Mouse (Mus musculus) neural tube, embryonic 11.5 days (tissue): ENCODE data around the gene Ubtd1. TPM values are rescaled to one million over a fixed set of nuclear protein-coding genes. Genes with fewer than 3 reads are reported as not detected.
A peak's percentile ranks its signal among the peaks of the same experiment; 100 is the strongest.

Source experiments
- ATAC-seq: fragments of 200-750 bp; cut with Nextera tagmentation; 2 replicates; pipeline ENCODE4 v1.8.0; 2017; ENCODE audit warnings: moderate number of reproducible peaks, mild to moderate bottlenecking, moderate TSS enrichment, moderate library complexity; ENCODE audit not compliant: insufficient read depth, low FRiP score, low TSS enrichment
- DNase-seq: peaks from one replicate; pipeline ENCODE4 v3.0.0-alpha.2; 2015; ENCODE audit warnings: low spot score
- H3K27ac ChIP-seq: fragments of 300-500 bp; sonication (generic); 2 replicates; pipeline ENCODE4 v1.5.1; 2014; ENCODE audit warnings: low read depth, mild to moderate bottlenecking, low read length
- H3K27me3 ChIP-seq: fragments of 300-500 bp; sonication (generic); 2 replicates; pipeline ENCODE4 v1.6.1; 2014; ENCODE audit warnings: mild to moderate bottlenecking, low read length, mixed read lengths; ENCODE audit not compliant: control insufficient read depth, insufficient read depth
- H3K36me3 ChIP-seq: fragments of 300-500 bp; sonication (generic); 2 replicates; pipeline ENCODE4 v1.6.1; 2014; ENCODE audit warnings: mild to moderate bottlenecking, low read length, moderate library complexity, mixed read lengths; ENCODE audit not compliant: control insufficient read depth, insufficient read depth
- H3K4me1 ChIP-seq: fragments of 300-500 bp; sonication (generic); 2 replicates; pipeline ENCODE4 v1.6.1; 2014; ENCODE audit warnings: low read length, mixed read lengths; ENCODE audit not compliant: control insufficient read depth, insufficient read depth
- H3K4me2 ChIP-seq: fragments of 300-500 bp; sonication (generic); 2 replicates; pipeline ENCODE4 v1.6.1; 2014; ENCODE audit warnings: low read depth, mild to moderate bottlenecking, moderate library complexity
- H3K4me3 ChIP-seq: fragments of 300-500 bp; sonication (generic); 2 replicates; pipeline ENCODE4 v1.5.1; 2014; ENCODE audit warnings: low read depth, low read length
- H3K9ac ChIP-seq: fragments of 300-500 bp; sonication (generic); 2 replicates; pipeline ENCODE4 v1.6.1; 2014; ENCODE audit warnings: mild to moderate bottlenecking, low read length
- H3K9me3 ChIP-seq: fragments of 300-500 bp; sonication (generic); 2 replicates; pipeline ENCODE4 v1.6.1; 2016; ENCODE audit warnings: low read length; ENCODE audit not compliant: control insufficient read depth
- WGBS: fragments of 180-500 bp; shearing (Covaris S2); extraction: QIAGEN DNeasy Blood & Tissue Kit; methylation state at CpG from one replicate; pipeline ENCODE4 v1.1.7; 2014; 5-methylcytosine and 5-hydroxymethylcytosine counted together
- polyA plus RNA-seq: library from polyadenylated mRNA; unstranded; fragments of >200 nt; fragmentation: Nextera tagmentation; extraction: Ambion mirVana; gene quantifications from 2 replicates; pipeline ENCODE4 v1.2.1, GENCODE M21; 2014

Ubtd1 gene
- polyA plus RNA-seq, 1 experiment from 2014 or later: 9.9 TPM

- H3K4me2 ChIP-seq: no peak overlapping the region
- WGBS: 81% methylated on average over 7 of the region's 7 CpGs
- H3K27me3 ChIP-seq: no peaks in the 10 kb centered on the region
- no peak overlapping the region for H3K9ac ChIP-seq
- H3K4me3 ChIP-seq: no peak overlapping the region
- no peak for ATAC-seq
- no peak overlapping the region for H3K27ac ChIP-seq
- no peaks in the 10 kb centered on the region for H3K4me1 ChIP-seq
- H3K36me3 ChIP-seq: no peaks in the 10 kb centered on the region
- no peaks in the 10 kb centered on the region for H3K9me3 ChIP-seq
- no peak for DNase-seq
These were observed 29.6 kb downstream of the Ubtd1 start for GRCm38 (mm10) chr19:42011123-42011522.

DNA sequence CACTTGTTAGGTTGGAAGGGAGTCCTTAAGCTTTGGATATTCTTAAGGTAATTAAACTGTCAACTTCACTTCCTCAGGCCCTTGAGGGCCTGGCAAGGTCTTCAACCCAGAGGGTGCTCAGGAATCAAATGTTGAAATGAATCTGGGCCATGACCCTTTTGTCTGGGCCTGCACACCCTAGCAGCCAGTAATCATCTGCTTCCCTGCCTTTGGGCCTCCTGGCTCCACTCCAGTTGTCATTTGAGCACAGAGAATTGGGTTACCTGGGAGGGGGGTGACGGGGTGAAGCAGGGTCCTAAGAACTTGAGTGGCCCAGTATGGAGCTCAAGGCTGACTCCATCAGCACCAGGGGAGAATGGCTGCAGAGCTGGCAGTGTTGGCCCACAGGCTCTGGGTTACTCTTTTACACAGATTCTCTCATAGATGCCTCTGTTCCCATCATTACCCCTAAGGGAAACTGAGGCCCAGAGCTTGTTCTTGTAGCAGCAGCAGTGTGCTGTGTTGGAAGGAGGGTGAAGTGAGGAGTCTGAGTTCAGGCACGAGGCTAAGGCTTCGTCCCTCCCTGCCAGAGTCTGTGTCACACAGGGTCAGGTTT lies 32.8 kb downstream of the Ubtd1 start:
- Histone ChIP-seq H3K36me3 (no peaks in the 10 kb centered on the region), H3K9me3 (no peaks in the 10 kb centered on the region), H3K27ac (no peak overlapping the region), H3K4me1 (no peaks in the 10 kb centered on the region), H3K27me3 (no peaks in the 10 kb centered on the region), H3K9ac (no peak overlapping the region), H3K4me2 (no peak overlapping the region), H3K4me3 (no peak overlapping the region)
- WGBS: 90% methylated on average over 3 of the region's 3 CpGs
- ATAC-seq: no peak
- DNase-seq: no peak

DNA sequence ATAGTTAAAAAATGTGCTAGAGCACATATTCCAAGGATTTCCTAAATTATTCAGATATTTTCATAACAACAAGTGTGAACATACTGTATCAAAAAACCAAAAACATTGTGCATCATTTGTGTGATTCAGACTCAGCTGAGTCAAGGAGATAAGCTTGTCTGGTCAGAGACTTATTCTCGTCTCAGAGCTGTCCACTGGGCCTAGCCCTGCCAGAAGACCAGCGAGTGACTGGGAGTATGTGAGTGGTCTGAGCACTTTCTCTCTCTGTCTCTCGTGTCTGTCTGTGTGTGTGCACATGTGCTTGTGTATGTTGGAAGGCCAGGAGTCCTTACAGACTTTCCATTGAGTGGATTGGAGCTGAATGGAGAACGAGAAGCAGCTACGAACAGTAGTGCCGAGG lies 33.4 kb downstream of the Ubtd1 start:
- WGBS: 82% methylated on average over 6 of the region's 6 CpGs

DNA sequence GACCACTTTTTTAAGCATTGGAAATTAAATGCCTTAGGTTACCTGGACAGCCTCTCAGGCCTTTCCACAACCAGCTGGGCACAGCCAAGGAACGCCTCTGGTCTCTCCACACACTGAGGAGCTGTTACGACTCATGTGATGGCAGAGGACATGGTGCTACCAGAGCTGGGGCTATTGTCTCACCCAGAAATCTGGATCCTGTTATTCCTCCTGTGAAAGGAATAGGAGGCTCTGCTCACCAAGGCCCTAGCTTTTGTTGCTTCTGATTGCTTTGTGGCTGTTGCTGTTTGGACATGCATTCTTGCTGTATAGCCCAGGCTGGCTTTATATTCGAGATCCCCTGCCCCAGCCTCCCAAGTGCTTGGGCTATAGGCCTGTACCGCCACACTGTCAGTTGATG lies 34.7 kb downstream of the Ubtd1 start:
- no peak overlapping the region for H3K4me2 ChIP-seq
- no peaks in the 10 kb centered on the region for H3K9me3 ChIP-seq
- no peak for DNase-seq
- ATAC-seq: no peak
- H3K36me3 ChIP-seq: no peaks in the 10 kb centered on the region
- no peak overlapping the region for H3K4me3 ChIP-seq
- no peak overlapping the region for H3K9ac ChIP-seq
- WGBS: 70% methylated on average over 4 of the region's 4 CpGs
- H3K27ac ChIP-seq: no peak overlapping the region
- no peaks in the 10 kb centered on the region for H3K4me1 ChIP-seq
- no peaks in the 10 kb centered on the region for H3K27me3 ChIP-seq

More for the DNA sequence above, 33.4 kb downstream of the Ubtd1 start:
- ATAC-seq (no peak), DNase-seq (no peak)
- Histone ChIP-seq H3K4me2 (no peak overlapping the region), H3K4me3 (no peak overlapping the region), H3K36me3 (no peaks in the 10 kb centered on the region), H3K9me3 (no peaks in the 10 kb centered on the region), H3K9ac (no peak overlapping the region), H3K27ac (no peak overlapping the region), H3K27me3 (no peaks in the 10 kb centered on the region), H3K4me1 (no peaks in the 10 kb centered on the region)

GRCm38 (mm10) chr19:42016840-42017239 lies 35.3 kb downstream of the Ubtd1 start:
- Histone ChIP-seq H3K36me3 (no peaks in the 10 kb centered on the region), H3K27ac (no peak overlapping the region), H3K9ac (no peak overlapping the region; the same call in 1 of the 2 replicates), H3K9me3 (no peaks in the 10 kb centered on the region), H3K4me1 (no peaks in the 10 kb centered on the region), H3K4me2 (no peak overlapping the region), H3K4me3 (no peak overlapping the region), H3K27me3 (no peaks in the 10 kb centered on the region)
- ATAC-seq (no peak), DNase-seq (no peak)
- WGBS: 78% methylated on average over 5 of the region's 5 CpGs

GRCm38 (mm10) chr19:42017399-42018247 lies 36.1 kb downstream of the Ubtd1 start:
- ATAC-seq: no peak
- Histone ChIP-seq H3K36me3 (no peaks in the 10 kb centered on the region), H3K9me3 (no peaks in the 10 kb centered on the region), H3K4me3 (no peak overlapping the region), H3K27ac (no peak overlapping the region), H3K27me3 (no peaks in the 10 kb centered on the region), H3K4me1 (no peaks in the 10 kb centered on the region), H3K4me2 (no peak overlapping the region), H3K9ac (no peak overlapping the region; the same call in 1 of the 2 replicates)
- DNase-seq: no peak
- WGBS: 69% methylated on average over 8 of the region's 8 CpGs

GRCm38 (mm10) chr19:42019011-42019522 lies 37.5 kb downstream of the Ubtd1 start:
- 47% methylated on average over 4 of the region's 4 CpGs for WGBS
- Histone ChIP-seq H3K9ac (no peak overlapping the region), H3K4me2 (no peak overlapping the region), H3K4me3 (no peak overlapping the region), H3K27me3 (no peaks in the 10 kb centered on the region), H3K36me3 (no peaks in the 10 kb centered on the region), H3K27ac (peak overlapping the region; percentile 4; the same call in 1 of the 2 replicates), H3K4me1 (no peaks in the 10 kb centered on the region), H3K9me3 (no peaks in the 10 kb centered on the region)
- ATAC-seq (no peak), DNase-seq (no peak)

DNA sequence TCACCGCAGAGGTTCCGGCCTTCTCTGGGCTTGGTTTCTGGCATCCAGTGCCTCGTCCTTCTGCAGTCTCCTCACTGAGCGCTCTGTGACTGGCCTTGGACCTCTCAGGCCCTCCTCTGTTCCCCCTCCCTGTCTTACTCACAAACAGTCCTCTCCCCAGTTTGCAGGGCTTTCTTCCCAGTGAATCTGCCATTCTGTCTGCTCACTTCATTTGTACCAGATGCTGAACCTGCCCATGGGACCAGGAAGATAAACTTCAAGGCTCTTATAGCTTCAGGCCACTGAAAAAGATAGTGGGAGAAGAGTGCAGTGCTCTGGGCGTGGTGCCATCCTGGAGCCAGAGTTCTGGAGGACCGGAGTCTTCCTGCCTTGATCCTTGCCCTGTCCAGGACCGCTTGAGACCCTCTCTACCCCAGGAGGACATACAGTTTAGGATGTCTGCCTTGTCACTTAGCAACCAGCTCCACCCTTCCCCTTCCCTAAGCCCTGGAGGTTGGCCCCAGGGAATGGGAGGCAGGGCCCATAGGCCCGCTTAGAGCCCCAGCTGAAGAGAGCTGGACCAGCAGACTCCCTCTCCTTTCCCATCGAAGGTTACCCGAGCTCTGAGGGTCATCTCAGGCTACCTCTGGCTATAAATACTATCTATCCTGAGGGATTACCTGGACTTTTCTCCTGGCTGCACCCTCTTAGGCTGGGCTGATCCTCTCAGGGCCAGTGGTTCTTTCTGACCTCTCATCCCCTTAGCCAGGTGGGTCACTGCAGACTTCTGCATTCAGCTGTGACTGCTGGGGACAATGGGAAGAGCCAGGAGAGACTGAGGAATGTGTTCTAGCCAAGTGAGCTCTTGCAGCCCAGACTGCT lies 40.3 kb downstream of the Ubtd1 start:
- Histone ChIP-seq H3K4me3 (no peak overlapping the region), H3K36me3 (no peaks in the 10 kb centered on the region), H3K4me2 (no peak overlapping the region), H3K9ac (no peak overlapping the region), H3K27ac (no peak overlapping the region), H3K9me3 (no peaks in the 10 kb centered on the region), H3K27me3 (no peaks in the 10 kb centered on the region), H3K4me1 (peaks cover 2% of the 10 kb centered on the region; the same call in 1 of the 2 replicates)
- no peak for ATAC-seq
- 74% methylated on average over 10 of the region's 10 CpGs for WGBS
- no peak for DNase-seq
